Mouse (Mus musculus) ovary, adult 18-20 months (tissue): ENCODE measurements around the gene Dppa5a.
"Not testable (repeated sequence)": the region's sequence is repeated elsewhere in the genome, so short reads cannot be mapped to it uniquely, and the experiment has no call there.

Source experiments
- DNase-seq: peaks from one replicate; pipeline ENCODE4 v3.0.0; 2022; ENCODE audit warnings: low spot score, mixed read lengths

The Dppa5a gene

GRCm38 (mm10) chr9:78364701-78365100 is 3.3 kb downstream of the Dppa5a start:
- no peak for DNase-seq

GRCm38 (mm10) chr9:78363374-78363773 is 4.6 kb downstream of the Dppa5a start:
- no peak for DNase-seq

- no peak for DNase-seq
Observed at GRCm38 (mm10) chr9:78360484-78360872, 7.5 kb downstream of the Dppa5a start.

- no peak for DNase-seq
Observed at GRCm38 (mm10) chr9:78359750-78360483, 8.1 kb downstream of the Dppa5a start.

- no peak for DNase-seq
Observed at GRCm38 (mm10) chr9:78358053-78358452, 9.9 kb downstream of the Dppa5a start.

GRCm38 (mm10) chr9:78355611-78356010 is 12.4 kb downstream of the Dppa5a start, which contains the start of gene Gsta2:
Gene Gsta2, minus strand, starts transcription at chr9:78355788.
- no peak for DNase-seq

- DNase-seq = no peak
Observed at GRCm38 (mm10) chr9:78354665-78355578, 13.1 kb downstream of the Dppa5a start.

- no peak for DNase-seq
Observed at GRCm38 (mm10) chr9:78351504-78352220, 16.3 kb downstream of the Dppa5a start.

- DNase-seq = peak; percentile 34
Observed at GRCm38 (mm10) chr9:78350007-78350406, 18.0 kb downstream of the Dppa5a start.

GRCm38 (mm10) chr9:78349141-78349540 is 18.8 kb downstream of the Dppa5a start:
- DNase-seq = not testable (repeated sequence)

GRCm38 (mm10) chr9:78348206-78349004 is 19.6 kb downstream of the Dppa5a start:
- DNase-seq = peak; percentile 26

- DNase-seq = no peak
Observed at GRCm38 (mm10) chr9:78347004-78347403, 21.0 kb downstream of the Dppa5a start.

- DNase-seq = not testable (repeated sequence)
Observed at GRCm38 (mm10) chr9:78345235-78345634, 22.7 kb downstream of the Dppa5a start.

- not testable (repeated sequence) for DNase-seq
Observed at GRCm38 (mm10) chr9:78343055-78343454, 24.9 kb downstream of the Dppa5a start.

- not testable (repeated sequence) for DNase-seq
Observed at GRCm38 (mm10) chr9:78342494-78342893, 25.5 kb downstream of the Dppa5a start.

- not testable (repeated sequence) for DNase-seq
Observed at GRCm38 (mm10) chr9:78340324-78340723, 27.7 kb downstream of the Dppa5a start.

GRCm38 (mm10) chr9:78337050-78337449 is 30.9 kb downstream of the Dppa5a start:
- DNase-seq = not testable (repeated sequence)

- DNase-seq = not testable (repeated sequence)
Observed at GRCm38 (mm10) chr9:78327289-78327688, 40.7 kb downstream of the Dppa5a start, which contains the start of gene Omt2b. Gene Omt2b, plus strand, starts transcription at chr9:78327589.

- DNase-seq = no peak
Observed at GRCm38 (mm10) chr9:78319499-78319898, 48.5 kb downstream of the Dppa5a start.
